Mouse (Mus musculus) C2C12 (cell line): ENCODE data around the gene Ttc21a.

Experiments used
- CTCF ChIP-seq: IDR thresholded peaks from one replicate; pipeline ENCODE4 v1.5.1; 2011; ENCODE audit not compliant: control insufficient read depth, insufficient read depth, insufficient read length
- MAX ChIP-seq: IDR thresholded peaks from one replicate; pipeline ENCODE4 v1.6.1; 2011; ENCODE audit warnings: mild to moderate bottlenecking, control low read depth
- MYOD1 ChIP-seq: IDR thresholded peaks from one replicate; pipeline ENCODE4 v1.6.1; 2011; ENCODE audit warnings: low read depth; ENCODE audit not compliant: control insufficient read depth, insufficient read length
- USF1 ChIP-seq: IDR thresholded peaks from one replicate; pipeline ENCODE4 v1.6.1; 2011; ENCODE audit warnings: low read depth, mild to moderate bottlenecking, control low read depth, moderate library complexity

DNA sequence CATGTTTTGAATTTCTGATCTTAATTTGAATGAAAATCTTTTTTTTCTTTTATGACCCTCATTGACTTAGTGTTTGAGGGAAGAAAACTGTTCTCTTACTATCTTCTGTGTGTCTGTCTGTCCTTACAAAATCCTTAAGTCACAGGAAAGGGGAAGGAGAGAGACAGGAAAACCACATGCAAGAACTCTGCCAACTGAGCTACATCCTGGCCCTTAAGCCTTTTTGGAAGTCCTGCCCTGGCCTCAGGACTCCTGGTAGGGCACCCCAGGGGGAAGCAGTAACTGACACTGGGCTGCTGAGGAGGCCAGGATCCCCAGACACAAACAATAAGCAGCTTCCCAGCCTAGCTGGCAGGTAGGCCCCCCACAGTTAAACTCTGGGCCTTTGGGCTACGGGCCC is 5.9 kb downstream of the Ttc21a start:
- no peak for TF ChIP-seq USF1
- TF ChIP-seq MAX: no peak
- TF ChIP-seq CTCF: no peak
- TF ChIP-seq MYOD1: no peak
